Mouse (Mus musculus): ENCODE results near the gene Cab39l.

The Cab39l gene

GRCm38 (mm10) chr14:59633988-59634387 lies 193.2 kb downstream of the Cab39l start:
- no peak for DNase-seq

All from kidney, postnatal 4 days (tissue).